Mouse (Mus musculus) stomach, postnatal 0 days (tissue): ENCODE measurements around the gene Ppfia2. TPM values are rescaled to one million over a fixed set of nuclear protein-coding genes. Genes with fewer than 3 reads are reported as not detected.

Source experiments
- ATAC-seq: fragments of 200-750 bp; cut with Nextera tagmentation; 2 replicates; pipeline ENCODE4 v1.8.0; 2017; ENCODE audit not compliant: low FRiP score, low TSS enrichment
- DNase-seq: peaks from one replicate; pipeline ENCODE4 v3.0.0-alpha.2; 2016; ENCODE audit warnings: low spot score
- H3K27ac ChIP-seq: fragments of 300-500 bp; sonication (generic); replicated peaks from 2 replicates; pipeline ENCODE4 v1.5.1; 2014; ENCODE audit warnings: mild to moderate bottlenecking, control low read depth
- H3K27me3 ChIP-seq: fragments of 300-500 bp; sonication (generic); 2 replicates; pipeline ENCODE4 v1.6.1; 2014; ENCODE audit warnings: low read length; ENCODE audit not compliant: control insufficient read depth, insufficient read depth
- H3K36me3 ChIP-seq: fragments of 300-500 bp; sonication (generic); 2 replicates; pipeline ENCODE4 v1.6.1; 2014; ENCODE audit warnings: low read length, mixed read lengths; ENCODE audit not compliant: control insufficient read depth, insufficient read depth
- H3K4me1 ChIP-seq: fragments of 300-500 bp; sonication (generic); replicated peaks from 2 replicates; pipeline ENCODE4 v1.6.1; 2014; ENCODE audit warnings: antibody characterized with exemption; ENCODE audit not compliant: control insufficient read depth, insufficient read depth
- H3K4me2 ChIP-seq: fragments of 300-500 bp; sonication (generic); replicated peaks from 2 replicates; pipeline ENCODE4 v1.6.1; 2014; ENCODE audit warnings: low read depth, mild to moderate bottlenecking, control low read depth, moderate library complexity
- H3K4me3 ChIP-seq: fragments of 300-500 bp; sonication (generic); 2 replicates; pipeline ENCODE4 v1.5.1; 2014; ENCODE audit warnings: low read depth, low read length, control low read depth
- H3K9ac ChIP-seq: fragments of 300-500 bp; sonication (generic); 2 replicates; pipeline ENCODE4 v1.6.1; 2014; ENCODE audit warnings: mild to moderate bottlenecking, low read length, control low read depth, mixed read lengths
- H3K9me3 ChIP-seq: fragments of 300-500 bp; sonication (generic); 2 replicates; pipeline ENCODE4 v1.6.1; 2016; ENCODE audit warnings: low read length; ENCODE audit not compliant: control insufficient read depth
- CTCF ChIP-seq: IDR thresholded peaks from 2 replicates; pipeline ENCODE4 v1.5.1; 2016; ENCODE audit warnings: antibody characterized with exemption, low read depth, mild to moderate bottlenecking, moderate library complexity
- EP300 ChIP-seq: optimal IDR thresholded peaks from 2 replicates; pipeline ENCODE3; 2016; ENCODE audit warnings: antibody characterized with exemption
- WGBS: fragments of 180-500 bp; shearing (Covaris S2); extraction: QIAGEN DNeasy Blood & Tissue Kit; methylation state at CpG from one replicate; pipeline ENCODE4 v1.1.7; 2014; 5-methylcytosine and 5-hydroxymethylcytosine counted together
- polyA plus RNA-seq: library from polyadenylated mRNA; unstranded; fragments of >200 nt; fragmentation: Nextera tagmentation; extraction: Ambion mirVana; gene quantifications from 2 replicates; pipeline ENCODE4 v1.2.1, GENCODE M21; 2015

Gene Ppfia2
- polyA plus RNA-seq, 1 experiment from 2014 or later = 0.36 TPM

- TF ChIP-seq EP300 (no peak), CTCF (no peak)
- Histone ChIP-seq H3K27ac (no peak overlapping the region), H3K9me3 (no peaks in the 10 kb centered on the region), H3K9ac (0 out of 2 replicates have a peak overlapping the region, but pooled peaks have one; percentile 41), H3K4me1 (no peaks in the 10 kb centered on the region), H3K27me3 (no peaks in the 10 kb centered on the region), H3K36me3 (no peaks in the 10 kb centered on the region), H3K4me2 (peak overlapping the region; percentile 51), H3K4me3 (peak overlapping the region; percentile 38)
- DNase-seq (no peak), ATAC-seq (no peak)
- 27% methylated on average over 18 of the region's 18 CpGs for WGBS
These were observed 162.2 kb downstream of the Ppfia2 start for GRCm38 (mm10) chr10:106632171-106632935.

- no peaks in the 10 kb centered on the region for H3K27me3 ChIP-seq
- DNase-seq (no peak), ATAC-seq (no peak)
- WGBS = 61% methylated on average over 7 of the region's 7 CpGs
- no peak overlapping the region for H3K4me3 ChIP-seq
- no peak overlapping the region for H3K27ac ChIP-seq
- H3K4me2 ChIP-seq = no peak overlapping the region
- H3K9me3 ChIP-seq = no peaks in the 10 kb centered on the region
- no peak overlapping the region for H3K9ac ChIP-seq
- no peaks in the 10 kb centered on the region for H3K4me1 ChIP-seq
- TF ChIP-seq EP300 = no peak
- no peak for TF ChIP-seq CTCF
- no peaks in the 10 kb centered on the region for H3K36me3 ChIP-seq
These were observed 163.8 kb downstream of the Ppfia2 start for GRCm38 (mm10) chr10:106633898-106634297.

GRCm38 (mm10) chr10:106652276-106652675, 182.1 kb downstream of the Ppfia2 start:
- no peak for ATAC-seq
- no peaks in the 10 kb centered on the region for H3K9me3 ChIP-seq
- TF ChIP-seq CTCF (no peak), EP300 (no peak)
- no peaks in the 10 kb centered on the region for H3K36me3 ChIP-seq
- H3K4me1 ChIP-seq = no peaks in the 10 kb centered on the region
- H3K4me2 ChIP-seq = no peak overlapping the region
- WGBS = 86% methylated on average over 4 of the region's 4 CpGs
- no peak overlapping the region for H3K9ac ChIP-seq
- DNase-seq = no peak
- no peak overlapping the region for H3K4me3 ChIP-seq
- H3K27me3 ChIP-seq = no peaks in the 10 kb centered on the region
- no peak overlapping the region for H3K27ac ChIP-seq

GRCm38 (mm10) chr10:106665221-106665620, 195.1 kb downstream of the Ppfia2 start:
- ATAC-seq (no peak), DNase-seq (no peak)
- H3K27ac ChIP-seq = no peak overlapping the region
- H3K9ac ChIP-seq = no peak overlapping the region
- no peaks in the 10 kb centered on the region for H3K36me3 ChIP-seq
- TF ChIP-seq EP300 = no peak
- no peak for TF ChIP-seq CTCF
- H3K4me3 ChIP-seq = no peak overlapping the region
- no peaks in the 10 kb centered on the region for H3K4me1 ChIP-seq
- 88% methylated on average over 3 of the region's 3 CpGs for WGBS
- H3K9me3 ChIP-seq = no peaks in the 10 kb centered on the region
- H3K4me2 ChIP-seq = no peak overlapping the region
- no peaks in the 10 kb centered on the region for H3K27me3 ChIP-seq

GRCm38 (mm10) chr10:106670170-106670569, 200.0 kb downstream of the Ppfia2 start:
- Histone ChIP-seq H3K4me3 (no peak overlapping the region), H3K36me3 (no peaks in the 10 kb centered on the region), H3K27me3 (no peaks in the 10 kb centered on the region), H3K4me1 (no peaks in the 10 kb centered on the region), H3K27ac (no peak overlapping the region), H3K9ac (no peak overlapping the region), H3K4me2 (no peak overlapping the region), H3K9me3 (no peaks in the 10 kb centered on the region)
- no peak for ATAC-seq
- TF ChIP-seq EP300 (no peak), CTCF (no peak)
- 70% methylated on average over 3 of the region's 3 CpGs for WGBS
- no peak for DNase-seq

- Histone ChIP-seq H3K27ac (no peak overlapping the region), H3K9me3 (no peaks in the 10 kb centered on the region), H3K9ac (no peak overlapping the region), H3K27me3 (no peaks in the 10 kb centered on the region), H3K36me3 (no peaks in the 10 kb centered on the region), H3K4me2 (no peak overlapping the region), H3K4me1 (no peaks in the 10 kb centered on the region), H3K4me3 (no peak overlapping the region)
- WGBS = 77% methylated on average over 5 of the region's 5 CpGs
- DNase-seq (no peak), ATAC-seq (no peak)
- TF ChIP-seq EP300 (no peak), CTCF (no peak)
These were observed 211.3 kb downstream of the Ppfia2 start for GRCm38 (mm10) chr10:106681395-106681794.
